Mouse (Mus musculus): ENCODE data around the gene Naa15.

Naa15 gene

DNA sequence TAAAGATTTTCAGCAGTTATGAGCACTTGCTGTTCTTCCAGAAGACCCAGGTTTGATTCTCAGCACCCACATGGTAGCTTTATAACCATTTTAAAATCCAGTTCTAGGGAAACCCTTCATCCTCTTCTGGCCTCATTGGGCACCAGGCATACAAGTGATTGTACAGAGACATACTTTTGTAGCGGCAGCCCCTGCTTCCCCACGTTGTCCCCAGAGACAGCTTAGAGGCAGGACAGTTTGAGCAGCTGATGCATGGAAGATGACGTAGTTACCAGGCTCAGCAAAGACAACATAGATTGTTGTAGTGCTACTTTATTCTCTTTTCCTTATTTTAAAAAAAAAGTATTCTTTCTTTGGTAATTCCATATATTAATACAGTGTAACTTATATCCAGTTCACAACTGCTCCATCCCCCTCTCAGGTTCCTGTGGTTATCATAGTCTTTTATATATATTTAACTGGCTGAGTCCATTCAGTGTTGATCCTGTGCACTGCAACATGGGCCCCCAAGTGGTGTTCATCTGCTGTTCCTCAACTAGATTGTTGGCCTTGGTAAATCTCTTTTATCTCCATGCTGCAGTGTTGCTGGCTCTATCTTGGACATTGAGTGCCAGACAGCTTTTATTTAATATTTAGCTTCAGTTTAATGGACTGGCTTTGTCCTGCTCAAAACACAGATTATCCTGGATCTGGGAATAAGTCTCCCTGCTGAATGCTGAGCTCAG lies 20.1 kb downstream of the Naa15 start:
- DNase-seq (ENCODE audit: low spot score in 2 of 2): no peak

GRCm38 (mm10) chr3:51468530-51468929 lies 53.6 kb downstream of the Naa15 start:
- DNase-seq (ENCODE audit: low spot score in 2 of 2): no peak

GRCm38 (mm10) chr3:51475706-51476105 lies 60.8 kb downstream of the Naa15 start:
- DNase-seq (ENCODE audit: low spot score in 2 of 2): no peak

DNA sequence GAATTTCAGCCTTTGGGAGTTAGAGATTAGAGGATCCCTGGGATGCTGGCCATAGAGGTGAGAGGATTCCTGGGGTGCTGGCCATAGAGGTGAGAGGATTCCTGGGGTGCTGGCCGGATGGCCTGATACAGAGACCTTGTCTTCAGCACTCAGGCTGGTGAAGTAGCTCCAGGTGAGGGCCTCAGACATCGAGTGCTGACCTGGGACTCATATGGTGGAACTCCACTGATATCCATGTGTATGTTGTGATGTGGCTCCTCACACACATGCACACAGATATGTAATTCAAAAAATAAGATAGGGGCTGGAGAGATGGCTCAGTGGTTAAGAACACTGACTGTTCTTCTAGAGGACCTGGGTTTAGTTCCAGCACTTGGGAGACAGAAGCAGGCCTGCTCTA lies 64.9 kb downstream of the Naa15 start:
- no peak for DNase-seq (ENCODE audit: low spot score in 2 of 2)

DNA sequence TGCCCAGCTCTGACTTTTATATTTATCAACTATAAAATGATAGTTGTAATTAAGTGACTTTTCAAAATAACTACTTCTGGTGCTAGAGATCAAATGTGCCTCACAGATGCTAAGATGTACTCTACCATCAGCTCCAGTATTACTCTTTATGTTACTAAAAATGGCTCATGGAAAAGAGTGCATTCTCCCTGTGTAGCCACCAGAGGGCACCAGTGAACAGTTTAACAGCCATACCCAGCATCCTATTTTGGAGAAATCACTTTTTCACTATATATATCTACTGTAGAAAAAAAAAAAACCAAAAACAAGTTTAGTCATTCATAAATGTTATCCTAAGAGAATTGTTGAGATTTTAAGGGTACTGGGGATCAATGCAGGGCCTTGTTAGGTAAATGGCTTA lies 66.1 kb downstream of the Naa15 start:
- peak in 1 of 2 experiments; percentile 53 for DNase-seq (ENCODE audit: low spot score in 2 of 2)

DNA sequence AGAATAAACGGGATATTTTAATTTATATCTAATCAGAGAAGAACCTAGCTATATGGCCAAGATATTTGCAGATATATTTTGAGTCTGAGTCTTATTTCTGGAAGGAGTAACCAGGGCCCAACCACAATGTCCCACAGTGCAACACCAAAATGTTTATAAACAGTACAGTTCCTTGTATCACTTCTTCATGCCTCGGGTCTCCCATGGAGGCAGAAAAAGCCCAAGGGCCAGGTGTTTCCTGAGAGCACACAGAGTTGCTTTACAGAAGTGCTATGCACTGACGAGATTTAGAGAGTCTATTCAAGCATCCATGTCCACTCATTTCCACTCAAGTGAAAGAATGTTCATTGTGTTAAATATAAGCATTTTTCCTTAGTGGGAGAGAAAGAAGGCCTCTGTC lies 66.9 kb downstream of the Naa15 start:
- DNase-seq (ENCODE audit: low spot score in 2 of 2): no peak

DNA sequence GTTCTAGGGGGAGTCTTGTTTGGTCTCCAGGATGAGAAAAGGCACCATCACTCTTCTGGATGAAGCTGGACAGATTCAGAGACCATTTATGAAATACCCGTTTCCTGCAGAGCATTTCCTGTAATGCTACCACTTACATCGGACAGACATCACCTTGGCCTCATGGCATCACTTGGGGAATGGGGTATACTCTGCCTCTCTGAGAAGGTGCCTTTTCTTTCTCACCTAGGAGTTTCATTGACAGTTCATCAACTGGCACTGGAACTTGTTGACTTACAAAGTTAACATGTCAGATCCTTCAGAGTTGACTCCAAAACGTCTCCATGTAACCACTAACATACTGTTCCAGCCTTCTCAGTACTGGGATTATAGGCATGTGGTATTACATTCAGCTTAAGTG lies 67.8 kb downstream of the Naa15 start:
- no peak for DNase-seq (ENCODE audit: low spot score in 2 of 2)

- DNase-seq (ENCODE audit: low spot score in 2 of 2): peak; percentile 97
Measured at GRCm38 (mm10) chr3:51483741-51484359, 68.9 kb downstream of the Naa15 start, which contains the start of gene Rab33b. Gene Rab33b (plus strand): TSS chr3:51483920.

GRCm38 (mm10) chr3:51484370-51484769 lies 69.4 kb downstream of the Naa15 start:
- DNase-seq (ENCODE audit: low spot score in 2 of 2): no peak

DNA sequence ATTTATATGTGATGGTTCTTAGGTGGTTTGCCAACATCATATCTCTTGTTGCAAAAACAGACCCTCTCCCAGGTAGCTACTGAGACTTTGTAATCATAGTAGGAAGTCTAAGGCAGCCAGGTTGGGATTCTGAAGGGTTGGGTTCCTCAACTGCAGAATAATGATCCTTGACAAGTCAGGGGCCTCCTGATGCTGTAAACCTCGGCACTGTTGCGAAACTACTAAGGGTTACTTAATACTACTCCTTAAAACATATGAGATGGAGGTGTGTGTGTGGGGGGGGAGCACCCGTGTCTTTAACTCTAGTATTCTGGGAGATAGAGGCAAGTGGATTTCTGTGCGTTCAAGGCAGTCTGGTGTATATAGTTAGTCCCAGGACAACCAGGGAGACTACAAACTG lies 70.4 kb downstream of the Naa15 start:
- DNase-seq (ENCODE audit: low spot score in 2 of 2): no peak

DNA sequence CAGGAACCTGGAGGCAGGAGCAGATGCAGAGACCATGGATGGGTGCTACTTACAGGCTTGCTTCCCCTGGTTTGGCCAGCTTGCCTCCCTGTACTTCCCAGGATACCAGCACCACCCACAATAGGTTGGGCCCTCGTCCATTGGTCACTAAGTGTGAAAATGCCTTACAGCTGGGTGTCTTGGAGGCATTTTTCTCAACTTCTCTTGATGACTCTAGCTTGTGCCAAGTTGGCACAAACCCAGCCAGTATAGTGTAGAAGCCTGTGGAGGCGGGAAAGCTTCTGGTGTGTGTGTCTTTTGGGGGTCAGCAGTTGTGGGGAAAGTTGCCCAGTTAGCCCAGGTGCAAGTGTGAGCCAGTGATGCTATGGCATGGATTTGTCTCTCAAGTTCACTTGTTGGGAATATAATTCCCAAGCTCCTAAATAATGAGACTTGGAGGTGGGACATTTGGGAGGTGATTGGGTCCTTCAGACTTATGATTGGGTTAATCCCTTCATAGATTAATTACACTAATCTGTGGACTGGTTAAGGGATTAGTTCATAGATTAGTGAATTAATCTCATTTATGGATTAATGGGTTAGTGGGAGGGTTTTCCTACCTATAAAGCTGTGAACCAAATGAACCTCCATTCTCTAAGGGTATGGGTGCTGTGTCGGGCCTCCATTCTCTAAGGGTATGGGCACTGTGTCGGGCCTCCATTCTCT lies 71.7 kb downstream of the Naa15 start:
- no peak for DNase-seq (ENCODE audit: low spot score in 2 of 2)

- no peak for DNase-seq (ENCODE audit: low spot score in 2 of 2)
Measured at GRCm38 (mm10) chr3:51490088-51490753, 75.3 kb downstream of the Naa15 start.

- DNase-seq (ENCODE audit: low spot score in 2 of 2): no peak
Measured at GRCm38 (mm10) chr3:51493272-51493838, 78.4 kb downstream of the Naa15 start.

DNA sequence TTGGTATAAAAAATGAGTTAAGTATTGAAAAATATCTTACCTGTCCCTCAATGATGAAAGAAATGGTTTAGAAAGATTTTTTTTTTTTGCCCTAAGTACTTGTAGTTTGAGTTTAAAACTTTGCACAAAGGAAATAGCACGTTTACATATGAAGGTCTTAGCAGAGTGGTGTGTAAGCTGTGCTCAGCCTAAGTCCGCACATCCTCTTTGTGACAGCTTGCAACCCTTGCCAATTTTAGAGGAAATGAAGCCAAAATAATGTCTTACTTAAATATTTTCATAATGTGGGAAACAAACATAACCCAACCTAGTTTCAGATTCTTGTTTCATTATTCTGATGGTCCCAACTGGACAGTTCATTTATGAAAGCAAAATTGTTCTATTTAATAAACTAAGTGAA lies 79.5 kb downstream of the Naa15 start:
- DNase-seq (ENCODE audit: low spot score in 2 of 2): no peak

DNA sequence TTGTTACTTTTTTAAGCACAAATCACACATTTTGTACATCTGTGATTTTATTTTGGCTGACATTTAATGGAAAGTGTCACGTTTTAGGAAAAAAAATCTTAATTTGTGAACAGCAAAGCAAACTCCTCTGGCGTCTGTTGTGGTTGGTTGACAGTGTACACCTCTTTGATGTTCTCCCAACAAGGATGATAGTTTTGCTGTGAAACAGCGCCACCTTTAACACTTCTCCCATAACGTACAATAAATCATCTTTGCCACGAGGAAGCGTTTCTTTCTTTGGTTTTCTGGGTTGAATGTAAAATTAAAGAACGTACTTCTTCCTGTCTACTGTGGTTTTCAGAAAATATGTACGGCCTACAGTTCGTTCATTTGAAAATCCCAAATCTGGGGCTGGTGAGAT lies 80.7 kb downstream of the Naa15 start:
- DNase-seq (ENCODE audit: low spot score in 2 of 2): no peak

- no peak for DNase-seq (ENCODE audit: low spot score in 2 of 2)
Measured at GRCm38 (mm10) chr3:51497978-51498377, 83.0 kb downstream of the Naa15 start.

- no peak for DNase-seq (ENCODE audit: low spot score in 2 of 2)
Measured at GRCm38 (mm10) chr3:51498659-51499058, 83.7 kb downstream of the Naa15 start.

- DNase-seq (ENCODE audit: low spot score in 2 of 2): no peak
Measured at GRCm38 (mm10) chr3:51499876-51500275, 84.9 kb downstream of the Naa15 start.

DNA sequence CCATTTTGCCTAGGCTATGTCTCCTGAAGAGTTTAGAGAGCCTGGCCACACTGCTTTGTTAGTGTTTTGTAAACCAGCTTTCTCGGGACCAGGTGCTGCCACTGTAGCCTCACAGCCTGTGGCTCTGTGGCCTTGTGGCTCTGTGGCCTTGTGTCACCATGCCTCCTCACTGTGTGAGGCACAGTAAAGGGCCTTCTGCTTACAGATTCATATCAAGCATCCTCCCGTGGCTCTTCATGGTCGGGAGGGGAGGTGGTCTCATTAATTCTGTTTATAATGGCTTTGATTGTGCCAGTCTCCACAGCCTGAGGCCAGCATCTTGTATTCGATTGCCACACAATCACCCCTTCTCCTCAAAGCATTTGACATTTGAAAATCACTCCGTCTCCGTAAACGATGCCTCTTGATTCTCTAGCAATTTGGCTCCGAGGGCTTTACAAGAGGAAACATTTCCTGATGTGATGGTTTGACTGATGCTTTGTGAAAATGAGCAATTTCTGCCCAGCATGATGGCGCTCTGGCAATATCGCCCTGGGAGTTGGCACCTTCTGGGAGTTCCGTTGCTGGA lies 89.5 kb downstream of the Naa15 start:
- DNase-seq (ENCODE audit: low spot score in 2 of 2): no peak

DNA sequence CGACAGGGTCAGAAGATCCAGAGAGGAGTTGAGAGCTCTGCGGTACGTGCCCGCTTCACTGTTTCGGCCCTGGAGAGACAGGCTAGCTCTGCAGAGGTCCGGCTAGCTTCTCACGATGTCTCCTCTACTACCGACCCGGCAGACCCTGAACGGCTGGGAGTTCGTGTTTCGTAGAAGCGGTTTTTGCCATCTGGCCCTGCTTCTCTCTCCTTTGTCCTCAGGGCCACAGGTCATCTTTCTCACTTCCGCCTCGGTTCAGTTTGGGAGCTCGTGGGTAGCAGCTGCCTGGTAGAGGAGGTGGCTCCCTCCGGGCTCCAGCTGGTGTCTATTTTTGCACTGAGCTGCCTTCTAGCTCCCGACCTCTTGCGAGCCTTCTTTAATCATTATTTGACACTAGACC lies 90.5 kb downstream of the Naa15 start:
- DNase-seq (ENCODE audit: low spot score in 2 of 2): no peak

GRCm38 (mm10) chr3:51510903-51511302 lies 96.0 kb downstream of the Naa15 start:
- DNase-seq (ENCODE audit: low spot score in 2 of 2): peak in 1 of 2 experiments; percentile 57

DNA sequence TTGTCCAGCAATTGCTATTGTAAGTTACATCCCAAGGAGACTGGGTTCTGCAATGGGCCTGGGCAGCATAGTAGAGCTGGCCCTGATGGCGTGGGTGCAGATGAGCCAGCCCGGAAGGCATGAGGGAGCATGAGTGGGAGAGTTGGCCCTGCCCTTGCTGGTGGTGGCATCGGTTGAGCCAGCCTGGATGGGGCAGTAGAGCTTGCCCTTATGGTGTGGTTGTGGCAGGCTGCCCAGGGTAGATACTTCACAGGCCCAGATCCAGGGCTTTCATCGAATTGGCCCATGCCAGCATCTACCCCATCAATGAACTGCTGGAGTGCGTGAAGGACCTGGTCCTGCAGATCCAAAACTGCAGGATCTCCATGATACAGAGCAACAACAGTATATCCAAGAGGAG lies 97.0 kb downstream of the Naa15 start:
- DNase-seq (ENCODE audit: low spot score in 2 of 2): no peak

Measured in frontal cortex, postnatal 10 days (tissue).